Mouse (Mus musculus): ENCODE data around the gene Cfap58. TPM values are rescaled to one million over a fixed set of nuclear protein-coding genes. Genes with fewer than 3 reads are reported as not detected.

Cfap58 gene
- not detected for total RNA-seq (2021)
- long read RNA-seq, experiment 1, result 0 reads
- long read RNA-seq, experiment 2, result 0 reads

DNA sequence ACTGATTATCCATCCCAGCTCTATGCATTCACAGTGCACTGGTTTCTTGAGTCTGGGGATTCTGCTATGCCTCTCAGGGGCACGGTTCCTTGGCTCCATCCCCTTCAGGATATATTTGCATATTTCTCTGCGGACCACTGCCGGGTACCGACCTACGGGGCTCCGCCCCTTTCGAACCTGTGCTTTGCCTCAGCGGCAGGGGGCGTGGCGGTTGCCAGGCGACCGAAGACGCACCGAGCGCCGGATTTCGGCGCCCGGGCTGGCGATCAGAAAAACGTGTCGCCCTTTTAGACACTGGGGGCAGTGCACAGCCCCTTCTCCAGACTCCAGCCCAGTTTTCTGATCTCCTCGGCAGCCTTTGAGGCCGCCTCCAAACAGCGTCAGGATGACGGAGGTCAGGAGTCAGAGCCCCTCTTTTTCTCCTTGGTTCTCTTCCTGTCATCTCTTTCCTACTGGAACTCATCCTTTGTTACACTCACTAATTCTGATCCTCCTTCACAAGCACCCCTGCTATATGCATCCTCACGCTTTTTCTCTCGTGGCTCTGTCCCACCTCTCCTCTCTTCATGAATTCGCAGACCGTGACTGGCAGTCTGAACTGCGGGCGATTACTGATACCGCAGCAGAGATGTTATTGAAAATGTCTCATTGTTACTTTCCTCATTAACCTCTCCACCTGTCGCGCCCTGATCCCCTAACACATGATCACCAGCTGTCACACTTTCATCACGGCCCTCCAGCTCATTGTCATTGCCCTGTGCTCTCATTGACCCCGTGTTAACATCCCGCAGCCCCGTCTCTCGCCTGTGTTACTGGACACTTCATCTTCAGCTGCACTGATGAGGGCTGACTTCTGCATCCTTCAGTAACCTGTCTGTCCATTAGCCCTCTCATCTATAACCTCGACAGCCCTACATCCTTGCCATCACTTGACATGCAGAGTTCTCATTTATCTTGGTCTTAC, at the start of gene Cfap58:
Cfap58 (plus strand) TSS at position 233 of the 964 bp plus-strand sequence.
- DNase-seq (ENCODE audit: low spot score), result no peak

GRCm38 (mm10) chr19:47888037-47888436, 49.4 kb upstream of the Cfap58 start:
- no peak for DNase-seq (ENCODE audit: low spot score)

GRCm38 (mm10) chr19:47890489-47891130, 46.9 kb upstream of the Cfap58 start:
- DNase-seq (ENCODE audit: low spot score), result no peak

GRCm38 (mm10) chr19:47891562-47892312, 45.7 kb upstream of the Cfap58 start:
- no peak for DNase-seq (ENCODE audit: low spot score)

DNA sequence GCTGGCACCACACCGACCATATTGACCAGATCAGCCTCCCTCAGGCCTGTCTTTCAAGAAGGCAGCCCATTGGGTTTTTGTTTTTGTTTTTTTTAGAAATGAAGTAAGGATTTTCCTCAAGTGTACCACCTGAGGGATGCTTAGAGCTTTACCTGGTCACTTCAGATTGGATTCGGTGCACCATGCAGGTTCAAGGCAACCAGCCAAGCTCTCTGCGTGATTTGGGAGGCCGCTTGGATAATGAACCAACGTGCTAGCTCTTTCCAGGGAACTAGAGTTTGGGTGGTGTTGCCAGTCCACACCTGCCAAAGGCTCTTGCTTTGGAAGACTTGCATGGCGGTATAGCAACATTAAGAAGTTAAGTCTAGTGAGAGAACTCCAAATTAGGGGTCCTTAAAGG, 44.4 kb upstream of the Cfap58 start:
- no peak for DNase-seq (ENCODE audit: low spot score)

- DNase-seq (ENCODE audit: low spot score), result no peak
These were observed 38.9 kb upstream of the Cfap58 start for GRCm38 (mm10) chr19:47898472-47899079.

DNA sequence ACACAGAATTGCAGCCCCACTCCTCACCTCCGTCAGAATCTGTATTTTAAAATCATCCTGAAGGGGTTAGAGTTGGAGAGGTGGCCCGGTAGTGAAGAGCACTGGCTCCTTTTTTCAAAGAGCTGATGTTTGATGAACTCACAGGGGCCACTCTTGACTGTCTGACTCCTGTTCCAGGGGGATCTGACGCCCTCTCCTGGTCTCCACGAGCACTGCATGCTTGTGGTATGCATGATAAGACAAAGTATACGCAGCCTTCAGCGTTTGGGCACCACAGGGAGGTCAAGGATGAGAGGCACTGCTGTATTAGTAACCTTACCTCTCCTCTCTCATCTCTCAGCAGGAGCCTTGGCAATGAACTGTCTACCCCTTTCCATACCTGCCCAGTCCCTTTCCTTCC, 37.5 kb upstream of the Cfap58 start:
- DNase-seq (ENCODE audit: low spot score), result no peak

DNA sequence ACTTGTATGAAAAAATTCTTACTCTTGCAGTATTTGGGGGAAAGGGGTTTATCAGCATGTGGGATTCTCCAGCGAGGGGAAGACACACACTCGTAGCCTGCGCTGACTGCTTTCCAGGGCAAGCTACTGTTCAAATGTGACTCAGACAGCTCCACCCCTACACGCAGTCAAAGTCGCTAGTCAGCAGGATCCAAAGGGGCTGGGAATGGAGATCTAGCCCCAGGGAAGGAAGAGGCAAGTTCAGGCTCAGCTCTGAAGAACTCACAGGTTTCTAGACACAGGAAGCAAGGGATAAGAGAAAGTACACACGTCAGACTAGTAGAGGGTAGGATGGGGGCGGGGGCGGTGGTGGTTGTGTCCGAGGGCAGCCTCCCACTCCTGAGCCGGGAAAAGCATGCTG, 36.9 kb upstream of the Cfap58 start:
- DNase-seq (ENCODE audit: low spot score), result no peak

- no peak for DNase-seq (ENCODE audit: low spot score)
These were observed 34.9 kb upstream of the Cfap58 start for GRCm38 (mm10) chr19:47902316-47903201.

- no peak for DNase-seq (ENCODE audit: low spot score)
These were observed 33.8 kb upstream of the Cfap58 start for GRCm38 (mm10) chr19:47903679-47904078.

GRCm38 (mm10) chr19:47905081-47905480, 32.4 kb upstream of the Cfap58 start:
- DNase-seq (ENCODE audit: low spot score), result no peak

DNA sequence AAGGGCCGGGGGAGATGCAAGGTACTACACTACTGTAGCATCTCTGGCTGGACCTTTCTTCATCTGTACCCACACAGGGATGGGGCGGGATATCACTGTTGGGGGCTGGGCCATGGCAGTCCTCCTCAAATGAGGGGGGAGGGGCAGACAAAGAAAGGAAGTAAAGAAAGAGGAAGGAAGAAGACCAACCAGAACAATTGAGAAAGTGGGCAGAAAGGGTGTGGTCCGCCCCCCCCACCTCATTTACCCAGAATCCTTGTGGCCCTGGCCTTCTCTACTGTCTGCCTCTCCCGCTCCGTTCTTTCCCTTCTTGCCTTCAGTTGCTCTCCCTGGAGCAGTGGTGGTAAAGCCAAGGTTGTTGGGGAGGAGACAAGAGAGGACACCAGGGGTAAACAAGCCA, 31.9 kb upstream of the Cfap58 start:
- DNase-seq (ENCODE audit: low spot score), result no peak

- no peak for DNase-seq (ENCODE audit: low spot score)
These were observed 29.9 kb upstream of the Cfap58 start for GRCm38 (mm10) chr19:47907596-47907995.

DNA sequence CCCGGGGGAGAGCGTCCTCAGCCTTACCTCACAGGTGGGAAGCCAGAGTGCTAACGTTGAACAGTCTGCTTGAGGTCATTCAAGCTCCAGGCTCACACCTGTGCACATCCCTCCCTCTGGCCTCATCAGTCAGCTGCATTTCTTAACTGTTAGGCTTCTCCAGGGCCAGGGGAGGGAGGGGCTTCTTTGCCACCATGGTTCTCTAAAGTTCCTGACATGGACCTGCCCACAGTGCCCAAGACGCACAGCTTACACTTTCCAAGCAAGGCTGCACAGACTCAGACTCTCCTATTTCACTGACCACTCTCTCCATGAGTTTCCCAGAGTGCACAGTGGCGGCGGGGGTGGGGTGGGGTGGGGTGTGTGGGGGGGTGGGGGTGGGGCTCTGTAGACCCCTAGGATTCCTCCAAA, 28.5 kb upstream of the Cfap58 start:
- DNase-seq (ENCODE audit: low spot score), result no peak

DNA sequence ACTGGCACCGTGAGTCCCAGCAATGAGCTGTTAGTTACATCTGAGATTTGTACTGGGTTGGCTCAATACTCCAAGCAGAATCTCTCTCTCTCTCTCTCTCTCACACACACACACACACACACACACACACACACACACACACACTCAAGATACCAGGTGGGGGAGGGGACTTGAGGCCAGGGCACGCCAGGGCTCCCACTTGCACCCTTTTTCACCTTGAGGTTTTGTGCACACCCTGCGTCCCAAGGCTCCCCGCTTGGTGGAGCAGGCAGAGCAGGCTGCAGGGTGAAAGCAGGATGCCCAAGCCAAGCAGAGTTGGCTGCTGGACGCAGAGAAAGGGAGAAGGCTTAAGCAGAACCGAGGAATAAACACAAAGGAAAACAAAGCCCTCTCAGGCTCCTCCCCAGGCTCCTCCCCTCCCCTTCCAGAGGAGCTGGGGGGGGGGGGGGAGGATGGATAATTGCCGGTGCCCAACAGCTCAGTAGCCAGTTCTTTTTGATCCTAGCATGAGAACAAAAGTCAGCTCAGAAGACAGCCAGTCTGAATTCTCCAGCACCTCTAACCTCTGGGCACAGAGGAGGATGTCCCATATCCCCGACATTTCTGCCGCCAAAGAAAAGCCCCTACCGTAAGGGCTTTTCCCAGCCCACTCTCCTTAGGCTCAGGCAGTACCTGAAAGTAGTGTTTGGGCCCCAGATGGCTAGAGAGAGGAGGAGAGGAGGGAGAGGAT, 27.9 kb upstream of the Cfap58 start:
- DNase-seq (ENCODE audit: low spot score), result no peak

GRCm38 (mm10) chr19:47910117-47910618, 27.3 kb upstream of the Cfap58 start:
- DNase-seq (ENCODE audit: low spot score), result no peak

DNA sequence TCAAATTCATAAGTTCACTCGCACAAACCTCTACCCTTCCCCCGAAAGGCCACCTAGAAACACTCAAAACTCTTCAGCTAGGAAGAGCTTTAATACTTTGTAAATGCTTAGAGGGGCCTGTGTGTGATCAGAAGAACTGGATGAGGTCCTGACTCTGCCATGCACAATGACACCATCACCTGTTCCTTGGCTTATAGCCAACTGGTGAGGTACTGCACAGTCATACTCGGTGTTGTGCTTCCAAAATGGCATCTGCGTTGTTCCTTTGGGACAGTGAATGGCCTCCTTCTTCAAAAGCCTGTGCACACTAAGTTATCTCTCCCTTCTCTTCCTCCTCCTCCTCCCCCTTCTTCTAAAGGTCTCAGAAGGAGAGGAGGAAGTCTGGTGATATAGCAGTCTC, 26.7 kb upstream of the Cfap58 start:
- DNase-seq (ENCODE audit: low spot score), result no peak

- no peak for DNase-seq (ENCODE audit: low spot score)
These were observed 24.1 kb upstream of the Cfap58 start for GRCm38 (mm10) chr19:47913344-47913743.

- DNase-seq (ENCODE audit: low spot score), result no peak
These were observed 23.3 kb upstream of the Cfap58 start for GRCm38 (mm10) chr19:47914191-47914590.

DNA sequence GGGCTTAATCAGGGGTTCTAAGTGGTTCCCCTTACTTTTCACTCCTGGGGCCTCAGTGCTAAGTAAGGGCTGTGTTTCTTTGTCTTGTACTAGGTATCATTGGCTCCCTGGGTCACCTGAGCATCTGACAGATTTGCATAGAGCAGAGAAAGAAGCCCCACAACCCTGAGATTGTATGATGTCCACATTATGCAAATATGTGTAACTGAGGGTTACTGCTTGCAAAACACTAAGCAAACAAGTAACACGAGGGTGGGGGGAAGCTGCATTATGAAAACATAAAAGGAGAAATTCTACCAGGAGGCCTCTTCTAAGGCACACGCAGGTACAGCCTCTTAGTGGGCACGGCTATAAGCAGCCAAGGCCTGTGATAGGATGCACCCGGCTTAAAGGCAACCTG, 22.2 kb upstream of the Cfap58 start:
- no peak for DNase-seq (ENCODE audit: low spot score)

All from gastrocnemius, adult 18-20 months (tissue).